Mouse (Mus musculus): ENCODE data around the gene Cd83.

GRCm38 (mm10) chr13:43763301-43763994, 21.1 kb upstream of the Cd83 start:
- TF ChIP-seq GATA1 (IDR thresholded peaks at IDR 0.05; ENCODE audit: borderline replicate concordance, low read length) = no peak
- no peak for TF ChIP-seq FLI1 (IDR thresholded peaks at IDR 0.05; ENCODE audit: low read length)

Data from megakaryocyte, embryonic 14.5 days (primary cell).